Mouse (Mus musculus): Measurements from ENCODE around the gene Ctdsp2. TPM values are rescaled to one million over a fixed set of nuclear protein-coding genes. Genes with fewer than 3 reads are reported as not detected.

Ctdsp2 gene
- polyA plus RNA-seq, 1 experiment from 2014 or later = 34.5 TPM

GRCm38 (mm10) chr10:127016488-127016887 lies 38.0 kb downstream of the Ctdsp2 start:
- H3K27me3 ChIP-seq (replicated peaks; ENCODE audit: control insufficient read depth, insufficient read depth, low read length) = no peaks in the 10 kb centered on the region
- no peaks in the 10 kb centered on the region for H3K4me1 ChIP-seq (ENCODE audit: control insufficient read depth, insufficient read depth, low read length)
- 65% methylated on average over 5 of the region's 5 CpGs for WGBS
- no peak overlapping the region for H3K9ac ChIP-seq (ENCODE audit: low read length)
- H3K36me3 ChIP-seq (ENCODE audit: control insufficient read depth, insufficient read depth, low read length) = no peaks in the 10 kb centered on the region; the same call in 1 of the 2 replicates
- ATAC-seq (no peak), DNase-seq (ENCODE audit: low spot score) (no peak)
- H3K4me3 ChIP-seq (ENCODE audit: low read depth, low read length) = no peak overlapping the region
- no peak overlapping the region for H3K4me2 ChIP-seq (ENCODE audit: low read length)
- H3K27ac ChIP-seq (ENCODE audit: low read depth, low read length) = no peak overlapping the region
- H3K9me3 ChIP-seq (replicated peaks; ENCODE audit: control insufficient read depth, low read length) = no peaks in the 10 kb centered on the region

GRCm38 (mm10) chr10:127017071-127017470 lies 38.6 kb downstream of the Ctdsp2 start:
- DNase-seq (ENCODE audit: low spot score) = no peak
- 13% methylated on average over 2 of the region's 2 CpGs for WGBS

GRCm38 (mm10) chr10:127018422-127018821 lies 39.9 kb downstream of the Ctdsp2 start:
- no peaks in the 10 kb centered on the region for H3K4me1 ChIP-seq (ENCODE audit: control insufficient read depth, insufficient read depth, low read length)
- H3K9ac ChIP-seq (ENCODE audit: low read length) = no peak overlapping the region
- H3K27me3 ChIP-seq (replicated peaks; ENCODE audit: control insufficient read depth, insufficient read depth, low read length) = no peaks in the 10 kb centered on the region
- DNase-seq (ENCODE audit: low spot score) = no peak
- 67% methylated on average over 16 of the region's 16 CpGs for WGBS
- no peak overlapping the region for H3K4me2 ChIP-seq (ENCODE audit: low read length)
- H3K9me3 ChIP-seq (replicated peaks; ENCODE audit: control insufficient read depth, low read length) = no peaks in the 10 kb centered on the region
- no peak overlapping the region for H3K4me3 ChIP-seq (ENCODE audit: low read depth, low read length)
- ATAC-seq = no peak
- no peak overlapping the region for H3K27ac ChIP-seq (ENCODE audit: low read depth, low read length)
- H3K36me3 ChIP-seq (ENCODE audit: control insufficient read depth, insufficient read depth, low read length) = peaks cover 16% of the 10 kb centered on the region

More at GRCm38 (mm10) chr10:127017071-127017470, 38.6 kb downstream of the Ctdsp2 start:
- ATAC-seq = no peak
- H3K9me3 ChIP-seq (replicated peaks; ENCODE audit: control insufficient read depth, low read length) = no peaks in the 10 kb centered on the region
- H3K4me1 ChIP-seq (ENCODE audit: control insufficient read depth, insufficient read depth, low read length) = no peaks in the 10 kb centered on the region
- no peak overlapping the region for H3K9ac ChIP-seq (ENCODE audit: low read length)
- no peak overlapping the region for H3K27ac ChIP-seq (ENCODE audit: low read depth, low read length)
- no peaks in the 10 kb centered on the region for H3K27me3 ChIP-seq (replicated peaks; ENCODE audit: control insufficient read depth, insufficient read depth, low read length)
- no peak overlapping the region for H3K4me2 ChIP-seq (ENCODE audit: low read length)
- peaks cover 5% of the 10 kb centered on the region for H3K36me3 ChIP-seq (ENCODE audit: control insufficient read depth, insufficient read depth, low read length)
- H3K4me3 ChIP-seq (ENCODE audit: low read depth, low read length) = no peak overlapping the region

GRCm38 (mm10) chr10:127030336-127031296 lies 52.1 kb downstream of the Ctdsp2 start, which contains the start of gene Tsfm:
Tsfm (minus strand) TSS chr10:127030840.
- Histone ChIP-seq H3K27me3 (replicated peaks; ENCODE audit: control insufficient read depth, insufficient read depth, low read length) (no peaks in the 10 kb centered on the region), H3K4me3 (ENCODE audit: low read depth, low read length) (peak within 1 kb of the TSS; percentile 81), H3K4me2 (ENCODE audit: low read length) (peak within 1 kb of the TSS; percentile 56), H3K9ac (ENCODE audit: low read length) (peak within 1 kb of the TSS; percentile 90), H3K9me3 (replicated peaks; ENCODE audit: control insufficient read depth, low read length) (no peaks in the 10 kb centered on the region), H3K36me3 (ENCODE audit: control insufficient read depth, insufficient read depth, low read length) (peaks cover 32% of the 10 kb centered on the region), H3K27ac (ENCODE audit: low read depth, low read length) (peak within 1 kb of the TSS; percentile 58; the same call in 1 of the 2 replicates), H3K4me1 (ENCODE audit: control insufficient read depth, insufficient read depth, low read length) (peaks cover 3% of the 10 kb centered on the region; the same call in 1 of the 2 replicates)
- peak; percentile 96 for DNase-seq (ENCODE audit: low spot score)
- peak; percentile 92 for ATAC-seq
- 5% methylated on average over 52 of the region's 56 CpGs for WGBS

GRCm38 (mm10) chr10:127033301-127033741 lies 54.8 kb downstream of the Ctdsp2 start:
- 79% methylated on average over 8 of the region's 8 CpGs for WGBS
- Histone ChIP-seq H3K4me2 (ENCODE audit: low read length) (no peak overlapping the region), H3K9ac (ENCODE audit: low read length) (no peak overlapping the region), H3K27me3 (replicated peaks; ENCODE audit: control insufficient read depth, insufficient read depth, low read length) (no peaks in the 10 kb centered on the region), H3K4me3 (ENCODE audit: low read depth, low read length) (no peak overlapping the region), H3K9me3 (replicated peaks; ENCODE audit: control insufficient read depth, low read length) (no peaks in the 10 kb centered on the region), H3K27ac (ENCODE audit: low read depth, low read length) (no peak overlapping the region), H3K36me3 (ENCODE audit: control insufficient read depth, insufficient read depth, low read length) (peaks cover 6% of the 10 kb centered on the region), H3K4me1 (ENCODE audit: control insufficient read depth, insufficient read depth, low read length) (peaks cover 3% of the 10 kb centered on the region; the same call in 1 of the 2 replicates)
- no peak for DNase-seq (ENCODE audit: low spot score)
- ATAC-seq = no peak

- Histone ChIP-seq H3K27me3 (replicated peaks; ENCODE audit: control insufficient read depth, insufficient read depth, low read length) (no peaks in the 10 kb centered on the region), H3K27ac (ENCODE audit: low read depth, low read length) (no peak overlapping the region), H3K36me3 (ENCODE audit: control insufficient read depth, insufficient read depth, low read length) (no peaks in the 10 kb centered on the region), H3K4me3 (ENCODE audit: low read depth, low read length) (no peak overlapping the region), H3K4me1 (ENCODE audit: control insufficient read depth, insufficient read depth, low read length) (no peaks in the 10 kb centered on the region), H3K4me2 (ENCODE audit: low read length) (no peak overlapping the region), H3K9me3 (replicated peaks; ENCODE audit: control insufficient read depth, low read length) (no peaks in the 10 kb centered on the region), H3K9ac (ENCODE audit: low read length) (no peak overlapping the region)
- DNase-seq (ENCODE audit: low spot score) (no peak), ATAC-seq (no peak)
- 81% methylated on average over 12 of the region's 12 CpGs for WGBS
These were observed 57.8 kb downstream of the Ctdsp2 start for GRCm38 (mm10) chr10:127036273-127036672.

- DNase-seq (ENCODE audit: low spot score) (no peak), ATAC-seq (no peak)
- WGBS = 73% methylated on average over 12 of the region's 12 CpGs
These were observed 59.1 kb downstream of the Ctdsp2 start for GRCm38 (mm10) chr10:127037641-127038040.

GRCm38 (mm10) chr10:127040569-127041214 lies 62.2 kb downstream of the Ctdsp2 start:
- Histone ChIP-seq H3K9me3 (replicated peaks; ENCODE audit: control insufficient read depth, low read length) (no peaks in the 10 kb centered on the region), H3K36me3 (ENCODE audit: control insufficient read depth, insufficient read depth, low read length) (peaks cover 9% of the 10 kb centered on the region; the same call in 1 of the 2 replicates), H3K27ac (ENCODE audit: low read depth, low read length) (no peak overlapping the region), H3K4me2 (ENCODE audit: low read length) (peak overlapping the region; percentile 96), H3K4me3 (ENCODE audit: low read depth, low read length) (peak overlapping the region; percentile 70), H3K4me1 (ENCODE audit: control insufficient read depth, insufficient read depth, low read length) (peaks cover 3% of the 10 kb centered on the region; the same call in 1 of the 2 replicates), H3K9ac (ENCODE audit: low read length) (peak overlapping the region; percentile 71), H3K27me3 (replicated peaks; ENCODE audit: control insufficient read depth, insufficient read depth, low read length) (no peaks in the 10 kb centered on the region)
- 3% methylated on average over 20 of the region's 20 CpGs for WGBS
- DNase-seq (ENCODE audit: low spot score) (no peak), ATAC-seq (peak; percentile 16; the same call in 1 of the 2 replicates)

More at GRCm38 (mm10) chr10:127037641-127038040, 59.1 kb downstream of the Ctdsp2 start:
- H3K4me1 ChIP-seq (ENCODE audit: control insufficient read depth, insufficient read depth, low read length) = peaks cover 3% of the 10 kb centered on the region; the same call in 1 of the 2 replicates
- no peak overlapping the region for H3K4me3 ChIP-seq (ENCODE audit: low read depth, low read length)
- no peaks in the 10 kb centered on the region for H3K27me3 ChIP-seq (replicated peaks; ENCODE audit: control insufficient read depth, insufficient read depth, low read length)
- H3K27ac ChIP-seq (ENCODE audit: low read depth, low read length) = no peak overlapping the region
- H3K9me3 ChIP-seq (replicated peaks; ENCODE audit: control insufficient read depth, low read length) = no peaks in the 10 kb centered on the region
- no peaks in the 10 kb centered on the region for H3K36me3 ChIP-seq (ENCODE audit: control insufficient read depth, insufficient read depth, low read length)
- no peak overlapping the region for H3K9ac ChIP-seq (ENCODE audit: low read length)
- no peak overlapping the region for H3K4me2 ChIP-seq (ENCODE audit: low read length)
